Comparison of ENCODE assay signal across 8 mouse cellular contexts in the genomic region with DNA sequence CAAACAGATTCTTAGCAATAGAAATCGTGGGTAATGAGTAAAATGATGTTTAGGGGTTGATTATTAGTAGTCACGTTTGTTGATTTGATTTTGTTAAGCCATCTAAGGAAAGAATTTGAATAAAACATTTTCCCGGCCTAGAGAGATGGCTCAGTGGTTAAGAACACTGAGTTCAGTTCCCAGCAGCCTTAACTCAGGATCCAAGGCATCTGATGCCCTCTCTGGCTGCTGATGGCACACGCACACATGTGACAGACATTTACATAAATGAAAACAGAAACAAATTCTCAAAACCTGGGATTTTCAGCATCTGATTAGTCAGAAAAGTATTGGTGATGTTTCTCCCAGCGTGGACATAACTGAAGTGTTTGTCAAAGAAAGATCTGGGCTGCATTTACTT. TPM values are rescaled to one million over a fixed set of nuclear protein-coding genes. Genes with fewer than 3 reads are reported as not detected.
DNase-seq lines count a peak whose midpoint lies in the region; ATAC-seq and TF ChIP-seq lines count a peak whose summit lies in the region.

No protein-coding gene starts in this region.

- H3K4me2 ChIP-seq in intestine, embryonic 14.5 days (ENCODE audit: low read length) = no peak overlapping the region
- no peak overlapping the region for H3K4me2 ChIP-seq in intestine, embryonic 16.5 days (ENCODE audit: low read depth, low read length)
- H3K4me2 ChIP-seq in forebrain, embryonic 15.5 days (replicated peaks) = no peak overlapping the region
- 0 out of 2 replicates have a peak overlapping the region, but pooled peaks have one; percentile 9 for H3K4me2 ChIP-seq in liver, postnatal 0 days (ENCODE audit: low read depth, low read length)

- no peak for TF ChIP-seq EP300 in liver, postnatal 0 days (IDR thresholded peaks at IDR 0.05; ENCODE audit: low read depth)

- no peaks in the 10 kb centered on the region for H3K9me3 ChIP-seq in intestine, embryonic 14.5 days (ENCODE audit: control insufficient read depth, low read length)
- H3K9me3 ChIP-seq in intestine, embryonic 16.5 days (ENCODE audit: control insufficient read depth, low read length) = no peaks in the 10 kb centered on the region
- H3K9me3 ChIP-seq in forebrain, embryonic 15.5 days = no peaks in the 10 kb centered on the region
- no peaks in the 10 kb centered on the region for H3K9me3 ChIP-seq in liver, postnatal 0 days (ENCODE audit: low read length)

- no peak overlapping the region for H3K9ac ChIP-seq in intestine, embryonic 14.5 days (ENCODE audit: low read length)
- no peak overlapping the region for H3K9ac ChIP-seq in intestine, embryonic 16.5 days (ENCODE audit: low read depth, low read length)
- no peak overlapping the region for H3K9ac ChIP-seq in forebrain, embryonic 15.5 days (replicated peaks)
- no peak overlapping the region for H3K9ac ChIP-seq in liver, postnatal 0 days (replicated peaks)

- H3K36me3 ChIP-seq in intestine, embryonic 14.5 days (ENCODE audit: control insufficient read depth, insufficient read depth, low read length) = peaks cover 5% of the 10 kb centered on the region; the same call in 1 of the 2 replicates
- H3K36me3 ChIP-seq in intestine, embryonic 16.5 days (ENCODE audit: control insufficient read depth, insufficient read depth, low read length) = no peaks in the 10 kb centered on the region
- no peaks in the 10 kb centered on the region for H3K36me3 ChIP-seq in forebrain, embryonic 15.5 days
- peaks cover 16% of the 10 kb centered on the region for H3K36me3 ChIP-seq in liver, postnatal 0 days (replicated peaks; ENCODE audit: insufficient read depth, low read length)

- H3K4me1 ChIP-seq in intestine, embryonic 14.5 days (replicated peaks; ENCODE audit: control insufficient read depth, insufficient read depth, low read length) = 0 out of 2 replicates have a peak, but pooled peaks cover 4% of the 10 kb centered on the region
- H3K4me1 ChIP-seq in intestine, embryonic 16.5 days (ENCODE audit: control insufficient read depth, insufficient read depth, low read length) = peaks cover 10% of the 10 kb centered on the region
- H3K4me1 ChIP-seq in bone marrow macrophage, adult 2 months (ENCODE audit: control insufficient read depth, insufficient read depth, low read length) = peaks cover 20% of the 10 kb centered on the region
- H3K4me1 ChIP-seq in forebrain, embryonic 15.5 days = peaks cover 28% of the 10 kb centered on the region
- peaks cover 24% of the 10 kb centered on the region for H3K4me1 ChIP-seq in liver, postnatal 0 days (ENCODE audit: insufficient read depth)
- H3K4me1 ChIP-seq in lung, adult 2 months (ENCODE audit: control insufficient read depth, insufficient read depth, low read length) = peaks cover 16% of the 10 kb centered on the region

- ATAC-seq in intestine, embryonic 14.5 days (replicated peaks; ENCODE audit: low FRiP score, low TSS enrichment, low read depth) = no peak
- no peak for ATAC-seq in intestine, embryonic 16.5 days
- no peak for ATAC-seq in forebrain, embryonic 15.5 days (replicated peaks)
- no peak for ATAC-seq in liver, postnatal 0 days

- H3K27ac ChIP-seq in intestine, embryonic 14.5 days (ENCODE audit: low read depth) = peak overlapping the region; percentile 3; the same call in 1 of the 2 replicates
- no peak overlapping the region for H3K27ac ChIP-seq in intestine, embryonic 16.5 days (ENCODE audit: low read length)
- H3K27ac ChIP-seq in bone marrow macrophage, adult 2 months (ENCODE audit: insufficient read depth, low read depth, low read length) = peak overlapping the region; percentile 16; the same call in 1 of the 2 replicates
- peak overlapping the region; percentile 85 for H3K27ac ChIP-seq in forebrain, embryonic 15.5 days (replicated peaks)
- H3K27ac ChIP-seq in liver, postnatal 0 days (ENCODE audit: low read depth) = no peak overlapping the region

- no peak for TF ChIP-seq CTCF in bone marrow macrophage, adult 2 months (IDR thresholded peaks at IDR 0.05; ENCODE audit: low read depth, low read length)
- TF ChIP-seq CTCF in liver, postnatal 0 days (IDR thresholded peaks at IDR 0.05; ENCODE audit: low read depth) = no peak
- TF ChIP-seq CTCF in lung, adult 2 months (IDR thresholded peaks at IDR 0.05; ENCODE audit: insufficient read depth, low read length) = no peak

- no peak for TF ChIP-seq POLR2A in bone marrow macrophage, adult 2 months (IDR thresholded peaks at IDR 0.05; ENCODE audit: borderline replicate concordance, low read depth, low read length)
- TF ChIP-seq POLR2A in lung, adult 2 months (IDR thresholded peaks at IDR 0.05; ENCODE audit: borderline replicate concordance, extremely low read depth, low read depth, low read length) = no peak

- H3K4me3 ChIP-seq in intestine, embryonic 14.5 days (ENCODE audit: low read depth, low read length) = no peak overlapping the region
- H3K4me3 ChIP-seq in intestine, embryonic 16.5 days (ENCODE audit: low read length) = no peak overlapping the region
- no peak overlapping the region for H3K4me3 ChIP-seq in bone marrow macrophage, adult 2 months (ENCODE audit: insufficient read depth, low read length)
- H3K4me3 ChIP-seq in forebrain, embryonic 15.5 days = no peak overlapping the region
- no peak overlapping the region for H3K4me3 ChIP-seq in liver, postnatal 0 days (ENCODE audit: low read depth, low read length)
- no peak overlapping the region for H3K4me3 ChIP-seq in lung, adult 2 months (replicated peaks; ENCODE audit: extremely low read depth, low read depth, low read length)

- DNase-seq in intestine, embryonic 14.5 days (ENCODE audit: low spot score) = no peak
- DNase-seq in liver, postnatal 0 days = no peak
- DNase-seq in adrenal gland, adult 2 months = no peak
- no peak for DNase-seq in lung, adult 2 months
- DNase-seq in gastrocnemius, postnatal 10 days = no peak

- 78% methylated on average over 5 of the region's 5 CpGs for WGBS in intestine, embryonic 14.5 days
- 78% methylated on average over 5 of the region's 5 CpGs for WGBS in intestine, embryonic 16.5 days
- 71% methylated on average over 5 of the region's 5 CpGs for WGBS in forebrain, embryonic 15.5 days
- WGBS in liver, postnatal 0 days (ENCODE audit: insufficient replicate concordance) = 77% methylated on average over 5 of the region's 5 CpGs
- 84% methylated on average over 5 of the region's 5 CpGs for WGBS in lung, adult 2 months

- H3K27me3 ChIP-seq in intestine, embryonic 14.5 days (replicated peaks; ENCODE audit: control insufficient read depth, insufficient read depth, low read length) = no peaks in the 10 kb centered on the region
- no peaks in the 10 kb centered on the region for H3K27me3 ChIP-seq in intestine, embryonic 16.5 days (replicated peaks; ENCODE audit: control insufficient read depth, insufficient read depth, low read length)
- no peaks in the 10 kb centered on the region for H3K27me3 ChIP-seq in forebrain, embryonic 15.5 days
- no peaks in the 10 kb centered on the region for H3K27me3 ChIP-seq in liver, postnatal 0 days (ENCODE audit: insufficient read depth, low read length)

RNA-seq across cellular contexts. Expression of gene Atf7ip, which starts 47.2 kb away (rescaled TPM):
- 32.9 and 36.0 TPM in 2 replicates for polyA plus RNA-seq in intestine, embryonic 14.5 days (2014; fragmentation: Nextera tagmentation; extraction: Ambion mirVana)
- polyA plus RNA-seq in intestine, embryonic 16.5 days (2015; fragmentation: Nextera tagmentation; extraction: Ambion mirVana) = 17.6 and 21.0 TPM in 2 replicates
- polyA plus RNA-seq in bone marrow macrophage, adult 2 months (2012; ENCODE audit: insufficient read depth, insufficient read length, missing spikeins) = 34.7 and 37.2 TPM in 2 replicates
- 45.6 and 46.9 TPM in 2 replicates for polyA plus RNA-seq in forebrain, embryonic 15.5 days (2015; fragmentation: Nextera tagmentation; extraction: Ambion mirVana)
- 5.6 and 6.6 TPM in 2 replicates for polyA plus RNA-seq in liver, postnatal 0 days (2015; fragmentation: Nextera tagmentation; extraction: Ambion mirVana)
- total RNA-seq in adrenal gland, adult 2 months (2021) = 10 to 100 TPM; 60.9 to 62.4 TPM
- polyA plus RNA-seq in adrenal gland, adult 2 months (2012; rRNA removed) = 16.4 and 21.6 TPM in 2 replicates
- 24.8 and 28.3 TPM in 2 replicates for polyA plus RNA-seq in lung, adult 2 months (2012; rRNA removed)
- 10 to 100 TPM; 51.8 to 80.1 TPM for total RNA-seq in gastrocnemius, postnatal 10 days (2021)

Comparison
In these comparisons a context has a peak if more than half of its experiments do, and no peak if none do; other contexts are left out.
1. H3K27ac ChIP-seq: peak in intestine, embryonic 14.5 days (single experiment), bone marrow macrophage, adult 2 months (single experiment) and forebrain, embryonic 15.5 days (single experiment); none in intestine, embryonic 16.5 days (single experiment) and liver, postnatal 0 days (single experiment).